Mouse (Mus musculus) retina, embryonic 14.5 days (tissue): Measurements from ENCODE around the gene Crebbp.
"Not testable (repeated sequence)": the region's sequence is repeated elsewhere in the genome, so short reads cannot be mapped to it uniquely, and the experiment has no call there.

Experiments
- DNase-seq: peaks from one replicate; pipeline ENCODE4 v3.0.0-alpha.2; 2015; ENCODE audit warnings: low spot score

Gene Crebbp

GRCm38 (mm10) chr16:4160246-4160897 is 53.4 kb downstream of the Crebbp start:
- no peak for DNase-seq

GRCm38 (mm10) chr16:4153121-4153520 is 60.7 kb downstream of the Crebbp start:
- no peak for DNase-seq

GRCm38 (mm10) chr16:4138541-4138940 is 75.3 kb downstream of the Crebbp start:
- DNase-seq: no peak

GRCm38 (mm10) chr16:4133754-4134153 is 80.0 kb downstream of the Crebbp start:
- no peak for DNase-seq

- DNase-seq: no peak
Measured at GRCm38 (mm10) chr16:4128894-4129293, 84.9 kb downstream of the Crebbp start.

GRCm38 (mm10) chr16:4117072-4117471 is 96.7 kb downstream of the Crebbp start:
- no peak for DNase-seq

GRCm38 (mm10) chr16:4100374-4100773 is 113.4 kb downstream of the Crebbp start:
- no peak for DNase-seq

GRCm38 (mm10) chr16:4097521-4097920 is 116.3 kb downstream of the Crebbp start:
- DNase-seq: no peak

- no peak for DNase-seq
Measured at GRCm38 (mm10) chr16:4096898-4097297, 116.9 kb downstream of the Crebbp start.

- DNase-seq: no peak
Measured at GRCm38 (mm10) chr16:4096141-4096540, 117.7 kb downstream of the Crebbp start.

GRCm38 (mm10) chr16:4087214-4087913 is 126.4 kb downstream of the Crebbp start:
- DNase-seq: no peak

GRCm38 (mm10) chr16:4085851-4086387 is 127.9 kb downstream of the Crebbp start:
- DNase-seq: no peak

- DNase-seq: no peak
Measured at GRCm38 (mm10) chr16:4085051-4085450, 128.7 kb downstream of the Crebbp start.

GRCm38 (mm10) chr16:4080419-4080818 is 133.4 kb downstream of the Crebbp start:
- DNase-seq: not testable (repeated sequence)

GRCm38 (mm10) chr16:4079656-4080055 is 134.1 kb downstream of the Crebbp start:
- DNase-seq: no peak

- DNase-seq: not testable (repeated sequence)
Measured at GRCm38 (mm10) chr16:4078302-4078701, 135.5 kb downstream of the Crebbp start.

GRCm38 (mm10) chr16:4077384-4078061 is 136.3 kb downstream of the Crebbp start, which contains the start of gene Trap1:
Gene Trap1 (minus strand): TSS chr16:4077827.
- peak; percentile 91 for DNase-seq

GRCm38 (mm10) chr16:4074836-4075235 is 139.0 kb downstream of the Crebbp start:
- no peak for DNase-seq

GRCm38 (mm10) chr16:4074297-4074696 is 139.5 kb downstream of the Crebbp start:
- DNase-seq: peak; percentile 10

GRCm38 (mm10) chr16:4068588-4068987 is 145.2 kb downstream of the Crebbp start:
- DNase-seq: peak; percentile 72

GRCm38 (mm10) chr16:4064945-4065344 is 148.9 kb downstream of the Crebbp start:
- DNase-seq: no peak

- DNase-seq: no peak
Measured at GRCm38 (mm10) chr16:4053811-4054210, 160.0 kb downstream of the Crebbp start.

GRCm38 (mm10) chr16:4052601-4053000 is 161.2 kb downstream of the Crebbp start:
- DNase-seq: no peak
